Mouse (Mus musculus) kidney, embryonic 15.5 days (tissue): ENCODE data around the gene Gata5. TPM values are rescaled to one million over a fixed set of nuclear protein-coding genes. Genes with fewer than 3 reads are reported as not detected.

ENCODE experiments used
- ATAC-seq: fragments of 200-750 bp; cut with Nextera tagmentation; replicated peaks from 2 replicates; pipeline ENCODE4 v1.8.0; 2017; ENCODE audit warnings: moderate TSS enrichment; ENCODE audit not compliant: low FRiP score
- H3K27ac ChIP-seq: fragments of 300-500 bp; sonication (generic); 2 replicates; pipeline ENCODE4 v1.5.1; 2015; ENCODE audit warnings: mild to moderate bottlenecking, inconsistent platforms
- H3K27me3 ChIP-seq: fragments of 300-500 bp; sonication (generic); 2 replicates; pipeline ENCODE4 v1.6.1; 2015; ENCODE audit warnings: inconsistent platforms
- H3K36me3 ChIP-seq: fragments of 300-500 bp; sonication (generic); 2 replicates; pipeline ENCODE4 v1.6.1; 2015; ENCODE audit warnings: inconsistent platforms
- H3K4me1 ChIP-seq: fragments of 300-500 bp; sonication (generic); 2 replicates; pipeline ENCODE4 v1.6.1; 2015; ENCODE audit warnings: inconsistent platforms
- H3K4me2 ChIP-seq: fragments of 300-500 bp; sonication (generic); 2 replicates; pipeline ENCODE4 v1.6.1; 2015; ENCODE audit warnings: moderate library complexity, mild to moderate bottlenecking, inconsistent platforms
- H3K4me3 ChIP-seq: fragments of 300-500 bp; sonication (generic); replicated peaks from 2 replicates; pipeline ENCODE4 v1.5.1; 2015; ENCODE audit warnings: mild to moderate bottlenecking, inconsistent platforms
- H3K9ac ChIP-seq: fragments of 300-500 bp; sonication (generic); 2 replicates; pipeline ENCODE4 v1.6.1; 2015; ENCODE audit warnings: mild to moderate bottlenecking, inconsistent platforms
- H3K9me3 ChIP-seq: fragments of 300-500 bp; sonication (generic); replicated peaks from 2 replicates; pipeline ENCODE4 v1.6.1; 2016; ENCODE audit warnings: inconsistent platforms
- WGBS: fragments of 180-500 bp; shearing (Covaris S2); methylation state at CpG from one replicate; pipeline ENCODE4 v1.1.7; 2015; ENCODE audit warnings: mixed read lengths; 5-methylcytosine and 5-hydroxymethylcytosine counted together
- polyA plus RNA-seq: library from polyadenylated mRNA; unstranded; fragments of >200 nt; fragmentation: Nextera tagmentation; extraction: Ambion mirVana; gene quantifications from 2 replicates; pipeline ENCODE4 v1.2.1, GENCODE M21; 2015

The Gata5 gene
- polyA plus RNA-seq, 1 experiment from 2014 or later: 4.7 TPM

DNA sequence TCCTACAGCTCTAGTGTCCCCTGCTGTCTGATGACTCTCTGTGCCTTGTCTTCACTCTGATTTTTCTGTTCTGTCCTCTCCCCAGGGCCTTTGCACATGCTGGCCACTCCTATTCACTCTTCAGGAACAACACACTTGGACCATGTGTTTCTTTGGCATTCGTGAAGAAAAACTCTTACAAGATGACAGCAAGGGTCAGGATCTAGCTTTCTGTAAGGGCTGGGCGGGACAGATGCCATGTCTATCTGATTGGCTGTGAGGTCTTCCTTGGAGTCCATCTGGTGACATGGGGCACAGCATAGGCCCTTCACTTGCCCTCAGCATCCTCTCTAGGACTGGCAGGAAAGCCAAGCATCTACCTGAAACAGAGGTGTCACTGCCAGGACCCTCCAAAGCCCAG lies 28.5 kb downstream of the Gata5 start:
- WGBS: 75% methylated on average over 2 of the region's 2 CpGs
- Histone ChIP-seq H3K9ac (no peak overlapping the region), H3K9me3 (no peaks in the 10 kb centered on the region), H3K27ac (no peak overlapping the region), H3K36me3 (no peaks in the 10 kb centered on the region), H3K4me1 (peaks cover 7% of the 10 kb centered on the region; the same call in 1 of the 2 replicates), H3K27me3 (no peaks in the 10 kb centered on the region), H3K4me2 (no peak overlapping the region), H3K4me3 (no peak overlapping the region)
- no peak for ATAC-seq

DNA sequence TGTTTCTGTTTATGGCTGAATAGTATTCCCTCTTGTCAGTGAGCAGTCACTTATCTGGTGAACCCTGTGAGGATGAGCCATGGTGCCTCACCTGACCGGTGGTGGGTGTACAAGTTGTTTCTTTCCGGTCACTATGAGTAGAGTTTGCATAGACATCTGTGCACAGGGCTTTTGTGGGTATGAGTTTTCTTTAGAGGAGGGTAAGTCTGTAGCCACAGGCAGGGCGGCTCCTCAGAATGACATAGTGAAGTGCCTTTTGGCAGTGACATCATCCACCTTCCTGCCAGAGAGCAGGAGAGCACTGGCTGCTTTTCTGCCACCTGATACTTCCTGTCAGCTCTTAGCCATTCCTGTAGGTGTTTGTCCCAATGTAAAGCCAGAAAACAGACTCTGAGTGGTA lies 29.0 kb downstream of the Gata5 start:
- Histone ChIP-seq H3K9me3 (no peaks in the 10 kb centered on the region), H3K9ac (no peak overlapping the region), H3K4me3 (no peak overlapping the region), H3K36me3 (no peaks in the 10 kb centered on the region), H3K4me2 (no peak overlapping the region), H3K27me3 (no peaks in the 10 kb centered on the region), H3K27ac (no peak overlapping the region), H3K4me1 (peaks cover 8% of the 10 kb centered on the region; the same call in 1 of the 2 replicates)
- ATAC-seq: no peak
- WGBS: 75% methylated on average over 3 of the region's 3 CpGs

DNA sequence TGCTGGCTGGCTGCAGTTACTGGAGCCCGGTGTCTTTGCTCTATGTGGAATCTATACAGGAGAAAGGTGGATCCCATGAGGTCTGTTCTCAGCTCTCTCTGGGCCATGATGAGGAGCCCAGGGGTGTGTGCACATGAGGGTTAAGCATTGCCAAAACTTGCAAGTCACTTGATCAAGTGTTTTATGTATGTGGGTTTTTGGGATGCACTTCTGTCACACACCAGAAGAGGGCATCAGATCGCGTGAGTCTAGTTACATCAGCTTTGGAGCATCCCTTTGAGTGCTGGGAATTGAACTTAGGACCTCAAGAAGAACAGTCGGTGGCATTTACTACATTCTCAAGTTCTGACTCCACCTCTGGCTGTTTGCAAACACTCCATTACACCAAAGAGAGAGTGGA lies 29.9 kb downstream of the Gata5 start:
- WGBS: 60% methylated on average over 4 of the region's 4 CpGs
- Histone ChIP-seq H3K4me3 (no peak overlapping the region), H3K27ac (no peak overlapping the region), H3K36me3 (no peaks in the 10 kb centered on the region), H3K9me3 (no peaks in the 10 kb centered on the region), H3K4me1 (peaks cover 10% of the 10 kb centered on the region; the same call in 1 of the 2 replicates), H3K27me3 (no peaks in the 10 kb centered on the region), H3K9ac (no peak overlapping the region), H3K4me2 (no peak overlapping the region)
- no peak for ATAC-seq

DNA sequence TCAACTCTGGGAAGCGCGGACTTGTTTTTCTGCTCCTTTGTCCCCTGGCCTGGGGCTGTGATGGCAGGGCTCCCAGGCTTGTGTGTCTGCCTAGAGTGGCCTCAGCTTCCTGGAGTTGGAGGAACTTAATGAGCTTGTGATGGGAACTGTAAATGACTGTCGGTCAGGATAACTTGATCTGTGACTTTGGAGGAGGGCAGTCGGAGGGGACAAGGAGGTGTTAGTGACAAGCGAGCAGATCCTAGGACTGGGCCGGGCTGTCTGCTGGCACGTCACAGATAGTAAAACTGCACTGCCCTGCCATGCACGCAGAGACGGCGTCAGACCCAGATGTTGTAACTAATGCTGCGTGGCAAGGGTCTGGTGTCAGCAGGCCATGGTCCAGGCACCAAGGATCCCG lies 31.0 kb downstream of the Gata5 start:
- Histone ChIP-seq H3K9ac (no peak overlapping the region), H3K4me1 (peaks cover 10% of the 10 kb centered on the region; the same call in 1 of the 2 replicates), H3K27ac (no peak overlapping the region), H3K4me2 (no peak overlapping the region), H3K4me3 (no peak overlapping the region), H3K9me3 (no peaks in the 10 kb centered on the region), H3K27me3 (no peaks in the 10 kb centered on the region), H3K36me3 (no peaks in the 10 kb centered on the region)
- no peak; the same call in 1 of the 2 replicates for ATAC-seq
- 41% methylated on average over 12 of the region's 12 CpGs for whole genome bisulfite sequencing

DNA sequence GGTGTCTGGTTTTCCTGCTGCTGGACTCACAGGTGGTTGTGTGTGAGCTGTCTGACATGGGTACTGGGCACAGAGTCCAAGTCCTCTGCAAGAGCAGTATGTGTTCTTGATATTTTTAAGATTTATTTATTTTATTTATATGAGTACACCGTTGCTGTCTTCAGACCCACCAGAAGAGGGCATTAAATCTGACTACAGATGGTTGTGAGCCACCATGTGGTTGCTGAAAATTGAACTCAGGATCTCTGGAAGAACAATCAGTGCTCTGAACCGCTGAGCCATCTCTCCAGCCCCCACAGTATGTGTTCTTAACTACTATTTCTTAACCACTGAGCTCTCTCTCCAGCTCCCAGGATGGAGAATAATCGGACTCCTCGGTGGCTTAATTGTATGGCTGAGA lies 32.3 kb downstream of the Gata5 start:
- WGBS: 88% methylated on average over 4 of the region's 4 CpGs
- peaks cover 10% of the 10 kb centered on the region; the same call in 1 of the 2 replicates for H3K4me1 ChIP-seq
- no peak overlapping the region for H3K9ac ChIP-seq
- H3K36me3 ChIP-seq: no peaks in the 10 kb centered on the region
- H3K27ac ChIP-seq: no peak overlapping the region
- H3K4me3 ChIP-seq: no peak overlapping the region
- no peaks in the 10 kb centered on the region for H3K9me3 ChIP-seq
- no peaks in the 10 kb centered on the region for H3K27me3 ChIP-seq
- no peak for ATAC-seq
- H3K4me2 ChIP-seq: no peak overlapping the region

- no peak overlapping the region for H3K27ac ChIP-seq
- H3K36me3 ChIP-seq: no peaks in the 10 kb centered on the region
- WGBS: 40% methylated on average over 5 of the region's 5 CpGs
- H3K9me3 ChIP-seq: no peaks in the 10 kb centered on the region
- no peak overlapping the region for H3K9ac ChIP-seq
- no peak overlapping the region for H3K4me2 ChIP-seq
- no peak for ATAC-seq
- H3K4me3 ChIP-seq: no peak overlapping the region
- H3K4me1 ChIP-seq: peaks cover 10% of the 10 kb centered on the region; the same call in 1 of the 2 replicates
- no peaks in the 10 kb centered on the region for H3K27me3 ChIP-seq
Observed at GRCm38 (mm10) chr2:180300771-180301170, 33.7 kb downstream of the Gata5 start.

GRCm38 (mm10) chr2:180300252-180300651 lies 34.2 kb downstream of the Gata5 start:
- no peak overlapping the region for H3K9ac ChIP-seq
- H3K4me2 ChIP-seq: no peak overlapping the region
- H3K4me3 ChIP-seq: no peak overlapping the region
- H3K9me3 ChIP-seq: no peaks in the 10 kb centered on the region
- peaks cover 10% of the 10 kb centered on the region; the same call in 1 of the 2 replicates for H3K4me1 ChIP-seq
- no peaks in the 10 kb centered on the region for H3K27me3 ChIP-seq
- no peak for ATAC-seq
- 66% methylated on average over 2 of the region's 2 CpGs for WGBS
- H3K27ac ChIP-seq: no peak overlapping the region
- H3K36me3 ChIP-seq: no peaks in the 10 kb centered on the region

DNA sequence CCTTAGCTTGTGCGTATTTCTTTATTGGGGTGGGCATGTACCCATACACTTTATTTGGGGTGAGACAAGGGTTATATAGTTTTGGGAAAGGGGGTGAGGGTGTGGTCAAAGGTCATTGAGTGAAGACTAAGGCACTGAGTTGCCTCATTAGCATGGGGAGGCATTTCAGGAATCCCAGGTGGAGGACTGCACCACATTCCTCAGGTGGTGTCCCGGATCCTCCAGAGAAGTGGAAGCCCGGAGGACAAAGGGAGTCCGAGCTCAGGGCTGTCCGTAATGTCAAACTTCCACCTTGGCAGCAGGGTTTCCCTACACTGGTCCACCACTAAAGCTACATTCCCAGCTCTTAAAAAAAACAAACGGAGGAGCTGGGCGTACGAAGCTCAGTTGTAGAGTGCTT lies 41.6 kb downstream of the Gata5 start:
- H3K4me1 ChIP-seq: peaks cover 23% of the 10 kb centered on the region
- H3K4me3 ChIP-seq: no peak overlapping the region
- H3K9me3 ChIP-seq: no peaks in the 10 kb centered on the region
- no peak overlapping the region for H3K9ac ChIP-seq
- no peak overlapping the region for H3K4me2 ChIP-seq
- 68% methylated on average over 8 of the region's 8 CpGs for WGBS
- no peak for ATAC-seq
- H3K27me3 ChIP-seq: no peaks in the 10 kb centered on the region
- no peaks in the 10 kb centered on the region for H3K36me3 ChIP-seq
- H3K27ac ChIP-seq: no peak overlapping the region

DNA sequence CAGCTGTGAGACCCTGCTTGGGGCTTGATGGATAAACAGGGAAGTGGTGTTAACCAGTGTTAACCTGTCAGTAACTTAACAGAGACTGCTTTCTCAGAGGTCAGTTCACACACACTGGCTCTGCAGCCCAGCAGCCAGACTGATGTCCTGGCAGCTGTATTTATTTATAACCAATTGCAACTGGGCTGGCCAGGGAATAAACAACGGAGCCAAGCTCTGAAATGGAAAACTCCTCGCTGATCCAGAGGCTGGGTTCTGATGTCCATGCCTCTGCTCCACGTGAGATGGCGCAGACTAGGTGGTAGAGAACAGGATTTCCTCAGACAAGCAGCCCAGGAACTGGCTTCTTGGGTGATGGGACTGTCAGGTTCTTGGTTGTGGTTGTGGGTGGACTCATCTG lies 42.5 kb downstream of the Gata5 start:
- WGBS: 73% methylated on average over 4 of the region's 4 CpGs
- no peak for ATAC-seq
- no peaks in the 10 kb centered on the region for H3K27me3 ChIP-seq
- no peak overlapping the region for H3K4me2 ChIP-seq
- no peak overlapping the region for H3K9ac ChIP-seq
- H3K9me3 ChIP-seq: no peaks in the 10 kb centered on the region
- H3K4me3 ChIP-seq: no peak overlapping the region
- peaks cover 23% of the 10 kb centered on the region for H3K4me1 ChIP-seq
- H3K36me3 ChIP-seq: no peaks in the 10 kb centered on the region
- H3K27ac ChIP-seq: no peak overlapping the region

GRCm38 (mm10) chr2:180291566-180291965 lies 42.9 kb downstream of the Gata5 start:
- Histone ChIP-seq H3K36me3 (no peaks in the 10 kb centered on the region), H3K9ac (no peak overlapping the region), H3K4me3 (no peak overlapping the region), H3K4me1 (peaks cover 23% of the 10 kb centered on the region), H3K27ac (no peak overlapping the region), H3K9me3 (no peaks in the 10 kb centered on the region), H3K27me3 (no peaks in the 10 kb centered on the region), H3K4me2 (no peak overlapping the region)
- no peak for ATAC-seq
- 78% methylated on average over 5 of the region's 5 CpGs for WGBS

DNA sequence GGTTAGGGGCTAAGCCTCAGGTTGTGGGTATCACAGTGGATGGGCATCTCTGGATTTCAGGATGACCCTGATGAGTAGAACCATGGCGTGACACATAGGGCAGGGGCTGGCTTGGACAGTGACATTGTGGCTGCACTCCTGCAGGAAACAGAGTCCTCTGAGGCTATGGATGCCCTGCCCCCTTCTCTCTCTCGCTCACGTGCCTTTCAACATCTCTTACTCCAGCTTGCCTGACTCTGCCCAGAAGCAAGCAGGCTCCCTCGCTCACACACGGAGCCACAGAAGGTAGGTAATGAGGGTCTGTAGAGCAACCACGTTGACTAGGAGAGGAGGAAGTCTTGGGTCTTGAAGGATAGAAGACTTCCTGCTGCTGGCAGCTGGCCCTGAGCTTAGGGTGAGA lies 44.0 kb downstream of the Gata5 start:
- H3K27me3 ChIP-seq: no peaks in the 10 kb centered on the region

GRCm38 (mm10) chr2:180289440-180290108 lies 44.9 kb downstream of the Gata5 start, which contains the start of gene Rbbp8nl:
Gene Rbbp8nl, minus strand, starts transcription at chr2:180289879.
- 48% methylated on average over 16 of the region's 16 CpGs for WGBS

More for the DNA sequence above, 44.0 kb downstream of the Gata5 start:
- no peaks in the 10 kb centered on the region for H3K9me3 ChIP-seq
- no peak overlapping the region for H3K9ac ChIP-seq
- WGBS: 54% methylated on average over 6 of the region's 6 CpGs
- H3K27ac ChIP-seq: peak overlapping the region; percentile 75
- no peak for ATAC-seq
- H3K4me3 ChIP-seq: no peak overlapping the region
- H3K4me2 ChIP-seq: no peak overlapping the region
- no peaks in the 10 kb centered on the region for H3K36me3 ChIP-seq
- H3K4me1 ChIP-seq: peaks cover 23% of the 10 kb centered on the region

More at GRCm38 (mm10) chr2:180289440-180290108, 44.9 kb downstream of the Gata5 start, which contains the start of gene Rbbp8nl:
- Histone ChIP-seq H3K4me3 (peak within 1 kb of the TSS; percentile 14), H3K9ac (no peak within 1 kb of the TSS), H3K4me1 (peaks cover 23% of the 10 kb centered on the region), H3K36me3 (no peaks in the 10 kb centered on the region), H3K27me3 (no peaks in the 10 kb centered on the region), H3K27ac (peak within 1 kb of the TSS; percentile 93), H3K4me2 (peak within 1 kb of the TSS; percentile 41), H3K9me3 (no peaks in the 10 kb centered on the region)
- ATAC-seq: peak; percentile 42
